Mouse (Mus musculus) embryonic facial prominence, embryonic 10.5 days (tissue): ENCODE data around the gene Ring1. TPM values are rescaled to one million over a fixed set of nuclear protein-coding genes. Genes with fewer than 3 reads are reported as not detected.
"Not testable (repeated sequence)": the region's sequence is repeated elsewhere in the genome, so short reads cannot be mapped to it uniquely, and the experiment has no call there.

Experiments used
- DNase-seq: peaks from one replicate; pipeline ENCODE4 v3.0.0-alpha.2; 2017; ENCODE audit warnings: low spot score
- H3K27ac ChIP-seq: fragments of 300-500 bp; sonication (generic); replicated peaks from 2 replicates; pipeline ENCODE4 v1.5.1; 2016; ENCODE audit warnings: mild to moderate bottlenecking
- H3K27me3 ChIP-seq: fragments of 300-500 bp; sonication (generic); replicated peaks from 2 replicates; pipeline ENCODE4 v1.6.1; 2016; ENCODE audit warnings: low read depth, mild to moderate bottlenecking; ENCODE audit not compliant: poor library complexity, severe bottlenecking
- H3K36me3 ChIP-seq: fragments of 300-500 bp; sonication (generic); replicated peaks from 2 replicates; pipeline ENCODE4 v1.6.1; 2016; ENCODE audit warnings: mild to moderate bottlenecking, moderate library complexity
- H3K4me1 ChIP-seq: fragments of 300-500 bp; sonication (generic); 2 replicates; pipeline ENCODE4 v1.6.1; 2016
- H3K4me3 ChIP-seq: fragments of 300-500 bp; sonication (generic); 2 replicates; pipeline ENCODE4 v1.5.1; 2016; ENCODE audit warnings: mild to moderate bottlenecking, moderate library complexity
- H3K9me3 ChIP-seq: fragments of 300-500 bp; sonication (generic); 2 replicates; pipeline ENCODE4 v1.6.1; 2016; ENCODE audit warnings: mild to moderate bottlenecking
- WGBS: fragments of 180-500 bp; shearing (Covaris S2); methylation state at CpG from one replicate; pipeline ENCODE4 v1.1.7; 2016; 5-methylcytosine and 5-hydroxymethylcytosine counted together
- polyA plus RNA-seq: library from polyadenylated mRNA; unstranded; fragments of >200 nt; fragmentation: Nextera tagmentation; extraction: Ambion mirVana; gene quantifications from 2 replicates; pipeline ENCODE4 v1.2.1, GENCODE M21; 2016

The Ring1 gene
- polyA plus RNA-seq, 1 experiment from 2014 or later: 11.0 TPM

DNA sequence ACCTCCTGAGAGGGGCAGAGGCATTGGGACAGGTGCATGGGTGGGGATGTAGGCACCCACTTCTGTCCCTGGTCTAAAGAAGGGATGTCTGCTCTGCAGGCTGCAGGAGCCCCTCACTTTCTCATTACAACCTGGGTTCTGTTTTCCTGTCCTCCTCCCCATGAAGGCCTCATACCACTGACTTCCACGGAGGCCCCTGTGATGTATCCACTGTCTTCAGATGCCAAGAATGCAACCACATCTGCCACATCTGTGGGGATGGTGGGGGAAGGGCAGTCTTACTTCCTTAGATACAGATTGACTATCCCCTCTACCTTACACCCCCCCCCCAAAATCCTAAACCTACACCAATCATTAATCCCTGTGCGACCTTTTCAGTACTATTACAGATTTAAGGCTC is 1.7 kb upstream of the Ring1 start:
- Histone ChIP-seq H3K27me3 (no peaks in the 10 kb centered on the region), H3K4me3 (peak overlapping the region; percentile 96), H3K27ac (peak overlapping the region; percentile 97), H3K4me1 (peaks cover 82% of the 10 kb centered on the region), H3K36me3 (peaks cover 53% of the 10 kb centered on the region), H3K9me3 (peaks cover under 1% of the 10 kb centered on the region; the same call in 1 of the 2 replicates)
- DNase-seq: no peak
- 30% methylated on average over 2 of the region's 2 CpGs for WGBS

DNA sequence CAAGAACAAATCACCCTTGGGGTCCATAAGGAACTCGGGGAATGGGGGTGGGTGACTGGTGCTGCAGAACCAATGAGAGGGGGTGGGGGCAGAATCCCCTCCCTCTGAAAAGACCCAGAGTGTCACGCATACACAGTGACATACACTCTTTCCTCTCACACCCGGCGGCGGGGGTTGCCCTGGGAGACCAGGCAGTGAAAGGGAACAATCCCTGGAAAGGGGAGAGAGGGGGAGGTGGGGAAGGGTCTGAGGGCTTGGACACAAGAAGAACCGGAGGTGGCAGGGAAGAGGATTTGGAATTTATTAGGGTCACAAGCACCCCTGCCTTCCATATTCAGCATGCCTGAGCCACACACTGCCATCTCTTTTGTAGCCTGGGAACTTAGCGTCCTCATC is 1.3 kb upstream of the Ring1 start:
- peak overlapping the region; percentile 96 for H3K4me3 ChIP-seq
- H3K4me1 ChIP-seq: peaks cover 80% of the 10 kb centered on the region
- H3K9me3 ChIP-seq: peaks cover 5% of the 10 kb centered on the region; the same call in 1 of the 2 replicates
- no peaks in the 10 kb centered on the region for H3K27me3 ChIP-seq
- WGBS: 8% methylated on average over 7 of the region's 7 CpGs
- H3K27ac ChIP-seq: peak overlapping the region; percentile 97
- peak; percentile 79 for DNase-seq
- peaks cover 57% of the 10 kb centered on the region for H3K36me3 ChIP-seq

DNA sequence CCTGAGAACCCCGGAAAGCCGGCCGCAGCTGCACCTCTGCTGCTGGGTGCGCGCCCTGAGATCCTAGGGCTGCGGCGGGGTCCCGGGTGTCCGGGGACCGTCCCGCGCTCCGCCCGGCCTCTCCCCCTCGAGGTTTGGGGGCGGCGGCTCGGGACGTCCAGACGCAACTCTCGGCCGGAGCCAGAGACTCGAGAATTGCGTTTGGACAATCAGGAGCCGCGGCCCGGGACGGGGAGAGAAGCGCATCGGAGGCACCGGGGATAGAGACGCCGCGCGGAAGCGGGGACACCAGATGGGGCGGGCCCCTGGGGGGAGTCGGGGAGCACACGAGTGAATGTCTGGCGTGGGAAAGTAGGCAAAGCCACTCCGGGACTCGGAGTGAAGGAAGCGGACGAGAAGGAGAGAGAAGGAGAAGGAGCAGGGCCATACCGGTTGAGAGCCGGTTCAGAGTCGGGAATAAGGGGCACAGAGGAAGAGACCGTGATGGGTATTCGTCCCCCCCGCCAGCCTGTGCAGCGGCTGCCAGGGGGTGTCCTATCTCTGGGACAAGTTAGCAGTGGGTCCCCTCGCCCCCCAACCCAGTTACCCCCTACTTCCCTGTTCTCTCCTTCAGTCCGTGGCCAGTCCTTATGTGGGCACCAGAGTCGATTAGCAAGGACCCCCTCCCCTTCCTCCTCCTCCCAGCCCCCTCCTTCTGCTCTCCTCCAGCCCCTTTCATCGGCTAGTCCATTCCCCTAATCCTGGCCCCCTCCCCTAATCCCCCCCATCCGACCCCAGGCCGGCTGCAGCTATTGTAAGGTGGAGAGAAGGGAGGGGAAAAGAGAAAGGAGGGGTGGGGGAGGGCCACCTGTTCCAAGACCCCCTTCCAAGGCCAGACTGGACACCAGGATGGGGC is 628 bp upstream of the Ring1 start:
- Histone ChIP-seq H3K27ac (peak overlapping the region; percentile 97), H3K9me3 (peaks cover 9% of the 10 kb centered on the region), H3K27me3 (no peaks in the 10 kb centered on the region), H3K4me1 (peaks cover 74% of the 10 kb centered on the region), H3K36me3 (peaks cover 58% of the 10 kb centered on the region), H3K4me3 (peak overlapping the region; percentile 96)
- DNase-seq: peak; percentile 68
- under 1% methylated on average over 57 of the region's 57 CpGs for WGBS

DNA sequence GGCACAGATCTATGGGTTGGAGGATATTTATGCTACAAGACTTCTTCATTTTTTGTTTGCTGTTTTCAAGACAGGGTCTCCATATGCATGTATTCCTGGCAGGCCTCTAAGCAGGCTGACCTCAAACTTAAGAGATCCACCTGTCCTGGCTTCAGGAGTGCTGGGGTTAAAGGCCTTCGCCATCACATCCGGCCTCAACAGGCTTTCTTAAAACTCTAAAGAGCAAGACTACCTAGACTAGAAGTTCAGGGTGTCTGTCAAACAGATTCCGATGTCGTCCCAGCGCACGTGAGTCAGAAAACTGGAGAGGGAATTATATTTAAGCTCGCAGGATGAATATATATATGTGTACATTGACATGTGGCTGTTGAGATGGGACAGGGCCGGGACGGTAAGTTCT is 802 bp downstream of the Ring1 start:
- Histone ChIP-seq H3K9me3 (peaks cover 21% of the 10 kb centered on the region), H3K27me3 (no peaks in the 10 kb centered on the region), H3K4me3 (peak overlapping the region; percentile 96), H3K27ac (peak overlapping the region; percentile 97), H3K4me1 (peaks cover 60% of the 10 kb centered on the region), H3K36me3 (peaks cover 55% of the 10 kb centered on the region)
- 75% methylated on average over 9 of the region's 9 CpGs for WGBS
- DNase-seq: no peak

- Histone ChIP-seq H3K4me3 (peak overlapping the region; percentile 96), H3K4me1 (peaks cover 53% of the 10 kb centered on the region)
- DNase-seq: no peak
These were observed 1.5 kb downstream of the Ring1 start for GRCm38 (mm10) chr17:34022987-34023386.

DNA sequence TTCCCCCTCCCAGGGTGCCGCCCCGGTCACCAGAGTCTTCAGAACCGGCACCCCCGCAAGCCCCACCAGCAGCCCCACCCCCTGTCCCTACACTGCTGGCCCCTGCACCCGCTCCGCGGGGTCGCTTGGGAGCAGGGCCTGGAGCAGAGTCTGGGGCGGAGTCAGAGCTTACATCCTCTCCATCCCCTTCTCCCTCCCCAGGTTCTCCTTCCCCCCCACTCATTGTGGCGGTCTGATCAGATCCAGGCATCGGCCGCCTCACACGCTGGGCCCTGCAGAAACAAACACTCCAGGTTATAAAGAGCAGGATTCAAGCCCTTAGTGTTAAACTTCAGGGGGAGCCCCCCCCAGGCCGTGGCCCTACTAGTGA is 2.1 kb downstream of the Ring1 start:
- 94% methylated on average over 14 of the region's 14 CpGs for WGBS
- Histone ChIP-seq H3K4me3 (peak overlapping the region; percentile 22; the same call in 1 of the 2 replicates), H3K4me1 (peaks cover 47% of the 10 kb centered on the region), H3K36me3 (peaks cover 46% of the 10 kb centered on the region), H3K27me3 (no peaks in the 10 kb centered on the region), H3K27ac (0 out of 2 replicates have a peak overlapping the region, but pooled peaks have one; percentile 40), H3K9me3 (peaks cover 24% of the 10 kb centered on the region)
- DNase-seq: no peak

More at GRCm38 (mm10) chr17:34022987-34023386, 1.5 kb downstream of the Ring1 start:
- WGBS: 96% methylated on average over 20 of the region's 20 CpGs
- peak overlapping the region; percentile 24; the same call in 1 of the 2 replicates for H3K27ac ChIP-seq
- H3K27me3 ChIP-seq: no peaks in the 10 kb centered on the region
- peaks cover 24% of the 10 kb centered on the region for H3K9me3 ChIP-seq
- H3K36me3 ChIP-seq: peaks cover 48% of the 10 kb centered on the region

DNA sequence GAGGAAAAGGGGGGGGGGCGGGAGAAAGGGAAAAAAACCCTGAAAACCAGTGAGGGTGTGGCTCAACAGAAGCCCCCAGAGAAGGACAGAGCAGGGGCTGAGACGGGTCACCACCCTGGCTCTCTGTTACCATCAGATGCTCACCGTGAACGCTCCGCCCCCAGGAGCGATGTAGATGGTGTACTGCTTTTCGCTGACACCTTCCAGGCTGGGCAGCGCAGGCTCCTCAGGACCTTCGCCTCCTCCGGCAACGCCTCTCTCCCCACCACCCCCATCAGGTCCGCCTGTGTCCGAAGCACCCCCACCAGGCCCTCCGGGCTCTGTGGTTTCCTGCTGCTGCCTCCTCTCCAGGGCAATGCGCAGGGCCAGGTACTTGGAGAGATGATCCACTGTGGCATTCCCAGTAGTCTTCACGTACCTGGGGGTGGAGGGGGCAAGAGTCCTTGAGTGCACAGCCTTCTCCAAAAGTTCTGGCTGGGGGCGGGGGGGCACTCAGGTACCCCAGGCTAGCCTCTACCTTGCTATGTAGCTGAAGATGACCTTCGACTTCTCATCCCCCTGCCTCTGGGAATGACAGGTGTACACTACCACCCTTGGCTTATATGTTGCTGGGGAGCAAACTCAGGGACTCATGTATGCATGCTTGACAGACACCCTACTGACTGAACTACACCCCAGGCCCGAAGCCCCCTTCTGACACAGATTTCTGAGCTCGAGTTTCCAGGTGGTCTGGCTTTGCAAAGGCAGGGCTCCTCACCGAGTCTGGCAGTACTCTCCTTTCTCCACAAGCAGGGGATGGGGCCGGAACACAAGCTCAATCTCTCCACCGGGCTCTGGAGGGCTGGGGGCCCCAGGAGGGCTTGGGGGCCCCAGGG is 2.7 kb downstream of the Ring1 start:
- peak overlapping the region; percentile 22; the same call in 1 of the 2 replicates for H3K4me3 ChIP-seq
- peaks cover 41% of the 10 kb centered on the region for H3K4me1 ChIP-seq
- peaks cover 48% of the 10 kb centered on the region for H3K36me3 ChIP-seq
- peaks cover 27% of the 10 kb centered on the region for H3K9me3 ChIP-seq
- WGBS: 95% methylated on average over 23 of the region's 23 CpGs
- H3K27me3 ChIP-seq: no peaks in the 10 kb centered on the region
- H3K27ac ChIP-seq: 0 out of 2 replicates have a peak overlapping the region, but pooled peaks have one; percentile 40
- DNase-seq: no peak

DNA sequence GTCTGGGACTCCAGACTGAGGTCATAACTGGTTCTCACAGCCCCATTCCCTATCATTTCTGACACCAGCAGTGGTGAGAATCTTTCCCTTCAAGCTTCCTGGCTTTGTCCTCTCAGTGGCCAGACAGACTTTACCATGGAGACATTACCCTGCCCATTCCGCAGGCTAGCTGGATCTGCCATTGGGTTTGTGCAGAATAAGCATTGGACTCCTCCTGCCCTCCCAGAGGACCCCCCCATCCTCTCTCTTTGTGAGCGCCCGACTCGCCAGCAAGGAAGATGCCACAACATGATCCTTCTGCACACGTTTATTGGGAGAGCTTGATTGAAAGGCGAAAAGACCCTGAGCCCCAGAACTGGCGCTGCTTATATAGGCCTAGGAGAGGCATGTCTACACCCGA is 11.0 kb downstream of the Ring1 start:
- no peak overlapping the region for H3K27ac ChIP-seq
- peaks cover 12% of the 10 kb centered on the region for H3K36me3 ChIP-seq
- H3K4me1 ChIP-seq: no peaks in the 10 kb centered on the region
- H3K4me3 ChIP-seq: no peak overlapping the region
- WGBS: 93% methylated on average over 8 of the region's 8 CpGs
- H3K27me3 ChIP-seq: no peaks in the 10 kb centered on the region
- no peak for DNase-seq
- H3K9me3 ChIP-seq: peaks cover 17% of the 10 kb centered on the region; the same call in 1 of the 2 replicates

DNA sequence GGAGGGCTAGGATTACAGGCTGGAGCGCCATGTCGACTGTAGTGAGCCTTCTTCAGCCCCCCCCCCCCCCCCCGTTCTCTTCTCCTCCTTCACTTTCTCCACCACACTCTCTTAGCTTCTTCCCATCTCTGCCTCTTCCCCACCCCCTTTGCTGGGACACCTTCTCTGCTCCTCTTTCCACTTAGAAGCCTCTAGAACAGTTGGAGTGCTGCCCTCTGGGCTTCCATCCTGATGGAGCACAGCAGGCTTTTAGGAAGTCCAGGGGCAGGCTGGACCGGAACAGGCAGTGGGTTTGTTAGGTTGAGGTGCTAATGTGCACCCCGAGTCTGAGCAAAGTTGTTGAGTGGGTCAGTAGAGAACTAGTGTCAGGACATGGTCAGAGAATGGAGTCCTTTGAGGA is 14.3 kb downstream of the Ring1 start:
- Histone ChIP-seq H3K36me3 (peaks cover 4% of the 10 kb centered on the region), H3K4me1 (no peaks in the 10 kb centered on the region), H3K27me3 (no peaks in the 10 kb centered on the region), H3K4me3 (no peak overlapping the region), H3K27ac (no peak overlapping the region), H3K9me3 (0 out of 2 replicates have a peak, but pooled peaks cover 3% of the 10 kb centered on the region)
- DNase-seq: no peak
- 82% methylated on average over 5 of the region's 5 CpGs for WGBS

DNA sequence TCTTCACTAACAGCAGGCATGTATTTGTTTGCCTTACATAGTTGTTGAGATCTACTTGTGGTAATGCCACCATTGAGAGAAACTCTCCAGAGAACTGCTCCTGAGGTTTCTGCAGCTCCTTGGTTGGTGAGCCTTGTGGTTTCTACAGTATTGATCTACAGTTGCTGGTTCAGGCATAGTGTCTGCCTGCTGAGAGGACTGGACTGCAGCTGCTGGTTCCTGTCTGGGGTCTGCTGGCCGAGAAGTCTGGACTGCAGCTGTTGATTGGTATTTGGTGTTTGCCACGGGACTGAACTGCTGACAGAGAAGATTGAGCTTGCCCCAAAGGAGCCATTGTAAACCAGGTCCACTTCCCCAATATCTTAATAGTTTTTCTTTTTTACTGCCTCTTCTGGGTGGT is 17.9 kb downstream of the Ring1 start:
- Histone ChIP-seq H3K4me1 (no peaks in the 10 kb centered on the region), H3K27me3 (peaks cover 11% of the 10 kb centered on the region), H3K4me3 (no peak overlapping the region), H3K27ac (no peak overlapping the region), H3K36me3 (no peaks in the 10 kb centered on the region), H3K9me3 (no peaks in the 10 kb centered on the region)
- DNase-seq: no peak
- 58% methylated on average over 2 of the region's 2 CpGs for WGBS

GRCm38 (mm10) chr17:34003426-34003825 is 21.1 kb downstream of the Ring1 start:
- peaks cover 43% of the 10 kb centered on the region for H3K27me3 ChIP-seq
- DNase-seq: peak; percentile 71
- no peak overlapping the region for H3K27ac ChIP-seq
- 7% methylated on average over 5 of the region's 5 CpGs for WGBS
- H3K9me3 ChIP-seq: no peaks in the 10 kb centered on the region
- no peaks in the 10 kb centered on the region for H3K36me3 ChIP-seq
- H3K4me3 ChIP-seq: no peak overlapping the region
- peaks cover 13% of the 10 kb centered on the region for H3K4me1 ChIP-seq

DNA sequence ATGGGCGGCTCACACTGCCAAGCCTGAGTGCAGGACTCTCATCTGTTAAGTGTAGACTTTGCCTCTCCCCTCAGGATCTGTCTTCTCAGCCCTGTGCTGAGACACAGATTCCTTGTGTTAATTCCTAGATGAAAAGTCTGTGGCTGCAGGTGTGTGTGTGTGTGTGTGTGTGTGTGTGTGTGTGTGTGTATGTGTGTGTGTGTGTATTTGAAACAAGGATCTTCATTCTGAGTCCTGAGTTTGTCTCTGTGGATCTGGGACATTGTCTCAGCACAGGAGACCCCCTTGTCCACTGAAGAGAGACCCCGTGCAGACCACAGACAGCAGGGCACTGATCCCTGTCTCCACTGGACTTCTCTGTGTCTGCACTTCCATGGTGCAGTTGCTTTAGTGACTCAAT is 23.7 kb downstream of the Ring1 start:
- DNase-seq, H3K4me3 ChIP-seq, H3K9me3 ChIP-seq, H3K36me3 ChIP-seq, H3K27ac ChIP-seq: not testable (repeated sequence)
- Histone ChIP-seq H3K27me3 (peaks cover 61% of the 10 kb centered on the region), H3K4me1 (peaks cover 13% of the 10 kb centered on the region)
- 39% methylated on average over 2 of the region's 2 CpGs for WGBS
